Mouse (Mus musculus): ENCODE measurements around the gene Vps4b. TPM values are rescaled to one million over a fixed set of nuclear protein-coding genes. Genes with fewer than 3 reads are reported as not detected.

The Vps4b gene
- polyA plus RNA-seq, 1 experiment from 2014 or later, result 22.7 TPM

DNA sequence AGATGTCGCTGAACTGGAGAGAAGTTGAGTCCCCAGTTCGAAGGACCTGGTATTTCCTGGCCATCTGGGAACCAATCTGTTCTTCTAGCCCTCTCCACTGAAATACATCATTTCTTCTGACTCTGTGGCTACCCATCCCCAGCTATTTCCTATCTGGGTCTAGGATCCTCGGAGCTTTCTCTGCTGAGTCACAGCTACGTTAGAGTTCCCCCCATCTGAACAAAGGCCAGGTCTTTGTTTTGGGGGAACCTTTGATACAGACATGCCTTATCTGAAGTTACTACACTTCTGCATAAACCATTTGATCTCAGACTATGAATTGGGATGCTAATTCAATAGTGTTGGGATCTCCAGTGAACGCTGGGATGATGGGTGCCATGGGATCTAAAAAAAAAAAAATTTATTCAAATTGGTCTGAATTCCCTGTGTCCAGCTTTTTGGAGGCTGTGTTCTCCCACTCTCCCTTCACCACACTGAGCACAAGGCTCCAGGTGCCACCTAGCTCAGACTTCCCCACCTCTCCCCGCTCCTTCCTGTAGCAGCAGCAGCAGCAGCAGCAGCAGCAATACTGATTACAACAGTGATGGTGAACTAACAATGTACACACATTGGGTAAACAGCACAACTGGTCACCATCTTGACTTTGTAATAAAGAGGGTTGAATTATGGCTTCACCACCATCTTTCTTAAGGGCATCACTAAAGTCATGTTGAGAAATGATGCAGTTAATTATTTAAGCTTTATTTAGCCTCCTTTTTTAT, 47.8 kb downstream of the Vps4b start:
- Histone ChIP-seq H3K4me2 (ENCODE audit: low read depth, low read length) (no peak overlapping the region), H3K4me3 (ENCODE audit: low read depth, low read length) (no peak overlapping the region), H3K27me3 (ENCODE audit: insufficient read depth, low read length) (no peaks in the 10 kb centered on the region), H3K4me1 (ENCODE audit: insufficient read depth) (no peaks in the 10 kb centered on the region), H3K9me3 (ENCODE audit: low read length) (no peaks in the 10 kb centered on the region), H3K27ac (ENCODE audit: low read depth) (no peak overlapping the region), H3K9ac (replicated peaks) (no peak overlapping the region), H3K36me3 (replicated peaks; ENCODE audit: insufficient read depth, low read length) (peaks cover 30% of the 10 kb centered on the region)
- WGBS (ENCODE audit: insufficient replicate concordance), result 74% methylated on average over 6 of the region's 6 CpGs
- DNase-seq, result no peak
- TF ChIP-seq EP300 (IDR thresholded peaks at IDR 0.05; ENCODE audit: low read depth), result no peak
- no peak for TF ChIP-seq CTCF (IDR thresholded peaks at IDR 0.05; ENCODE audit: low read depth)
- ATAC-seq, result peak; percentile 31; the same call in 1 of the 2 replicates

GRCm38 (mm10) chr1:106742980-106743379, 53.5 kb downstream of the Vps4b start:
- Histone ChIP-seq H3K27ac (ENCODE audit: low read depth) (no peak overlapping the region), H3K27me3 (ENCODE audit: insufficient read depth, low read length) (no peaks in the 10 kb centered on the region), H3K4me3 (ENCODE audit: low read depth, low read length) (no peak overlapping the region), H3K36me3 (replicated peaks; ENCODE audit: insufficient read depth, low read length) (peaks cover 26% of the 10 kb centered on the region), H3K4me2 (ENCODE audit: low read depth, low read length) (no peak overlapping the region), H3K9ac (replicated peaks) (no peak overlapping the region), H3K9me3 (ENCODE audit: low read length) (no peaks in the 10 kb centered on the region), H3K4me1 (ENCODE audit: insufficient read depth) (no peaks in the 10 kb centered on the region)
- DNase-seq, result no peak
- ATAC-seq, result no peak
- WGBS (ENCODE audit: insufficient replicate concordance), result 89% methylated on average over 6 of the region's 6 CpGs
- TF ChIP-seq EP300 (IDR thresholded peaks at IDR 0.05; ENCODE audit: low read depth) (no peak), CTCF (IDR thresholded peaks at IDR 0.05; ENCODE audit: low read depth) (no peak)

GRCm38 (mm10) chr1:106740735-106741134, 55.8 kb downstream of the Vps4b start:
- ATAC-seq (no peak), DNase-seq (no peak)
- H3K4me1 ChIP-seq (ENCODE audit: insufficient read depth), result no peaks in the 10 kb centered on the region
- peaks cover 15% of the 10 kb centered on the region; the same call in 1 of the 2 replicates for H3K36me3 ChIP-seq (replicated peaks; ENCODE audit: insufficient read depth, low read length)
- 88% methylated on average over 4 of the region's 4 CpGs for WGBS (ENCODE audit: insufficient replicate concordance)
- H3K27ac ChIP-seq (ENCODE audit: low read depth), result no peak overlapping the region
- TF ChIP-seq EP300 (IDR thresholded peaks at IDR 0.05; ENCODE audit: low read depth), result no peak
- no peak for TF ChIP-seq CTCF (IDR thresholded peaks at IDR 0.05; ENCODE audit: low read depth)
- H3K4me2 ChIP-seq (ENCODE audit: low read depth, low read length), result no peak overlapping the region
- no peak overlapping the region for H3K9ac ChIP-seq (replicated peaks)
- no peaks in the 10 kb centered on the region for H3K27me3 ChIP-seq (ENCODE audit: insufficient read depth, low read length)
- no peak overlapping the region for H3K4me3 ChIP-seq (ENCODE audit: low read depth, low read length)
- H3K9me3 ChIP-seq (ENCODE audit: low read length), result no peaks in the 10 kb centered on the region

GRCm38 (mm10) chr1:106739810-106740209, 56.7 kb downstream of the Vps4b start:
- no peak for ATAC-seq
- no peak overlapping the region for H3K4me3 ChIP-seq (ENCODE audit: low read depth, low read length)
- no peak overlapping the region for H3K9ac ChIP-seq (replicated peaks)
- no peaks in the 10 kb centered on the region for H3K4me1 ChIP-seq (ENCODE audit: insufficient read depth)
- no peaks in the 10 kb centered on the region for H3K27me3 ChIP-seq (ENCODE audit: insufficient read depth, low read length)
- no peaks in the 10 kb centered on the region for H3K9me3 ChIP-seq (ENCODE audit: low read length)
- DNase-seq, result no peak
- TF ChIP-seq CTCF (IDR thresholded peaks at IDR 0.05; ENCODE audit: low read depth) (no peak), EP300 (IDR thresholded peaks at IDR 0.05; ENCODE audit: low read depth) (no peak)
- WGBS (ENCODE audit: insufficient replicate concordance), result 86% methylated on average over 5 of the region's 5 CpGs
- peaks cover 14% of the 10 kb centered on the region; the same call in 1 of the 2 replicates for H3K36me3 ChIP-seq (replicated peaks; ENCODE audit: insufficient read depth, low read length)
- H3K27ac ChIP-seq (ENCODE audit: low read depth), result no peak overlapping the region
- H3K4me2 ChIP-seq (ENCODE audit: low read depth, low read length), result no peak overlapping the region

GRCm38 (mm10) chr1:106738092-106738491, 58.4 kb downstream of the Vps4b start:
- H3K27ac ChIP-seq (ENCODE audit: low read depth), result no peak overlapping the region
- ATAC-seq (no peak), DNase-seq (peak; percentile 36)
- H3K9ac ChIP-seq (replicated peaks), result no peak overlapping the region
- no peak overlapping the region for H3K4me3 ChIP-seq (ENCODE audit: low read depth, low read length)
- TF ChIP-seq CTCF (IDR thresholded peaks at IDR 0.05; ENCODE audit: low read depth) (peak; percentile 72), EP300 (IDR thresholded peaks at IDR 0.05; ENCODE audit: low read depth) (no peak)
- H3K36me3 ChIP-seq (replicated peaks; ENCODE audit: insufficient read depth, low read length), result peaks cover 18% of the 10 kb centered on the region
- WGBS (ENCODE audit: insufficient replicate concordance), result 78% methylated on average over 3 of the region's 3 CpGs
- H3K9me3 ChIP-seq (ENCODE audit: low read length), result no peaks in the 10 kb centered on the region
- no peak overlapping the region for H3K4me2 ChIP-seq (ENCODE audit: low read depth, low read length)
- H3K27me3 ChIP-seq (ENCODE audit: insufficient read depth, low read length), result no peaks in the 10 kb centered on the region
- no peaks in the 10 kb centered on the region for H3K4me1 ChIP-seq (ENCODE audit: insufficient read depth)

- DNase-seq, result no peak
- Histone ChIP-seq H3K4me2 (ENCODE audit: low read depth, low read length) (no peak overlapping the region), H3K4me1 (ENCODE audit: insufficient read depth) (no peaks in the 10 kb centered on the region), H3K9ac (replicated peaks) (no peak overlapping the region), H3K4me3 (ENCODE audit: low read depth, low read length) (no peak overlapping the region), H3K27ac (ENCODE audit: low read depth) (no peak overlapping the region), H3K27me3 (ENCODE audit: insufficient read depth, low read length) (no peaks in the 10 kb centered on the region), H3K36me3 (replicated peaks; ENCODE audit: insufficient read depth, low read length) (peaks cover 15% of the 10 kb centered on the region), H3K9me3 (ENCODE audit: low read length) (no peaks in the 10 kb centered on the region)
- 84% methylated on average over 8 of the region's 8 CpGs for WGBS (ENCODE audit: insufficient replicate concordance)
- no peak for TF ChIP-seq CTCF (IDR thresholded peaks at IDR 0.05; ENCODE audit: low read depth)
- TF ChIP-seq EP300 (IDR thresholded peaks at IDR 0.05; ENCODE audit: low read depth), result no peak
- no peak for ATAC-seq
These were observed 60.3 kb downstream of the Vps4b start for GRCm38 (mm10) chr1:106736211-106736610.
